Mouse (Mus musculus): ENCODE results near the gene Usp11. TPM values are rescaled to one million over a fixed set of nuclear protein-coding genes. Genes with fewer than 3 reads are reported as not detected.

Gene Usp11
- total and polyA plus RNA-seq, 3 experiments, result 5.3 to 7.0 (median 5.9) TPM

DNA sequence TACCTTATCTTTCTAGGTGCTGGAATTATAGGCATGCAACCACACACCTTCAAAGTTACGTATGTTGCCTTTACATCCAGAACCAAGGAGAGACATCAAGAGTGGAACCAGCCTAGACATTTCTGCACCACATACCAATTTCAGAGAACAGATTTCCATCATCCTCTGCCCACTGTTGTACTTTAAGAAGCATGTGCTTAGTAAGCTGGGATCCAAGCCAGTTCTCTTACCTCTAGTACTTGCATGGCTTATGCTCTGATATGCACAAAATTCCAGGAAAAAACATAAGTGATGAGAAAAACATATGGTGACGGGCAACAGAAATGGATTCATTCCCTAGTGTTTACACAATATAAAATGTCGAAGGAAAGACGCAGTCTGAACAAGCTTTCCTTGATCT, 32.8 kb downstream of the Usp11 start:
- DNase-seq, result no peak
- Histone ChIP-seq H3K27me3 (ENCODE audit: control insufficient read depth, insufficient read depth, low read length) (no peaks in the 10 kb centered on the region), H3K79me2 (replicated peaks; ENCODE audit: control insufficient read depth, insufficient read depth, low read length) (no peaks in the 10 kb centered on the region), H3K36me3 (ENCODE audit: control insufficient read depth, insufficient read depth, low read length) (no peaks in the 10 kb centered on the region), H3K4me3 (no peak overlapping the region), H3K27ac (no peak overlapping the region), H3K4me1 (ENCODE audit: control insufficient read depth, insufficient read depth, low read length) (no peaks in the 10 kb centered on the region), H3K9ac (ENCODE audit: low read depth, low read length) (no peak overlapping the region)
- intact Hi-C loops (cut with DNase I), result no loop called here
- WGBS, result 71% methylated on average over 4 of the region's 4 CpGs
- TF ChIP-seq POLR2A (IDR thresholded peaks at IDR 0.05; ENCODE audit: insufficient read depth, low read depth, low read length) (no peak), CTCF (IDR thresholded peaks at IDR 0.05) (no peak), EP300 (IDR thresholded peaks at IDR 0.05; ENCODE audit: insufficient read depth, low read depth, low read length) (no peak)

DNA sequence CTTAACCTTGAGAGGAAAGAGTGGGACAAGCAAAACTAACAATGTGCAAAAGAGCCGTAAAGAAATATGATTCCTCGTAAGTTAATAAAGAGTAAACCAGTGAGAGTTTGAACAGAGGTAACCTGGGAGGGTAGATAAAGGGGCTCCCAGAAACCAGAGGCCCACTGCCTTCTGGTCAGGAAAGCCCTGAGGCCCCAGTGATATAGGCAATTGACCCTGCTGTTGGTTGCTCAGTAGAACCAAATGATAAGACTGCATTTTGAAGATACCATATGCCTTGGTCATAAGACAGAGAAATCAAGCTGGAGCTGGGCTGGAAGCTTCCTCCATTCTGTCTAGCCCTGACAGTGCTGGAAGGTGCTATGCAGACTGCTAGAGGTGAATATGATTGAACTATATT, 45.1 kb downstream of the Usp11 start:
- Histone ChIP-seq H3K27me3 (ENCODE audit: control insufficient read depth, insufficient read depth, low read length) (no peaks in the 10 kb centered on the region), H3K79me2 (replicated peaks; ENCODE audit: control insufficient read depth, insufficient read depth, low read length) (no peaks in the 10 kb centered on the region), H3K27ac (no peak overlapping the region), H3K4me1 (ENCODE audit: control insufficient read depth, insufficient read depth, low read length) (no peaks in the 10 kb centered on the region), H3K4me3 (no peak overlapping the region), H3K36me3 (ENCODE audit: control insufficient read depth, insufficient read depth, low read length) (no peaks in the 10 kb centered on the region), H3K9ac (ENCODE audit: low read depth, low read length) (no peak overlapping the region)
- TF ChIP-seq CTCF (IDR thresholded peaks at IDR 0.05) (no peak), EP300 (IDR thresholded peaks at IDR 0.05; ENCODE audit: insufficient read depth, low read depth, low read length) (no peak), POLR2A (IDR thresholded peaks at IDR 0.05; ENCODE audit: insufficient read depth, low read depth, low read length) (no peak)
- DNase-seq, result no peak
- intact Hi-C loops (cut with DNase I), result no loop called here
- WGBS, result 90% methylated on average over 2 of the region's 2 CpGs

DNA sequence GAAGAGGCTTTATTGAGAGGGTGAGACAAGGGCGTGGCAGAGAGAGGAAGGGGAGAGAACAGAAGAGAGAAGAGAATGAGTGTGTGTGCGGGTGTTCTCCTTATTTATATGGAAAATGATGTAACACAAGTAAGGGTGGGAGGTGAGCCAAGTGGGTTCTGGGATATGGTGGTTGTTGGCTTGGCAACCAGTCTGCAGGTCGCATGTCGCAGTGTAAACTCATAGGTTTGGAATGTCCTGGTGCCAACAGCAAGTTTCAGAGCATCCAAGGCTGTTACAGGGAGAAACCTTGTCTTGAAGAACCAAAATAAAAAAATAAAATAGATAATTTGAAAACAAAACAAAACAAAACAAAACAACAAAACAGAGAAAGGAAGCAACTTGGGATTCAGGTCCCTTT, 57.5 kb downstream of the Usp11 start:
- intact Hi-C loops (cut with DNase I), result no loop called here
- Histone ChIP-seq H3K4me3 (no peak overlapping the region), H3K4me1 (ENCODE audit: control insufficient read depth, insufficient read depth, low read length) (no peaks in the 10 kb centered on the region), H3K36me3 (ENCODE audit: control insufficient read depth, insufficient read depth, low read length) (no peaks in the 10 kb centered on the region), H3K79me2 (replicated peaks; ENCODE audit: control insufficient read depth, insufficient read depth, low read length) (no peaks in the 10 kb centered on the region), H3K27ac (no peak overlapping the region), H3K9ac (ENCODE audit: low read depth, low read length) (no peak overlapping the region), H3K27me3 (ENCODE audit: control insufficient read depth, insufficient read depth, low read length) (no peaks in the 10 kb centered on the region)
- 67% methylated on average over 4 of the region's 4 CpGs for WGBS
- no peak for TF ChIP-seq POLR2A (IDR thresholded peaks at IDR 0.05; ENCODE audit: insufficient read depth, low read depth, low read length)
- TF ChIP-seq EP300 (IDR thresholded peaks at IDR 0.05; ENCODE audit: insufficient read depth, low read depth, low read length), result no peak
- TF ChIP-seq CTCF (IDR thresholded peaks at IDR 0.05), result no peak
- DNase-seq, result no peak

Other genes starting within 250 kb of the Usp11 start
- gene Rgn, start 154.1 kb upstream of the Usp11 start, total RNA-seq (2021), result under 1 TPM; 0.27 to 0.60 TPM
- 0.12 and 0.38 TPM in 2 replicates for gene Rgn, start 154.1 kb upstream of the Usp11 start, polyA plus RNA-seq (2012; rRNA removed)
- gene Rbm10, start 86.4 kb upstream of the Usp11 start, total RNA-seq (2021), result 10 to 100 TPM; 18.9 to 19.3 TPM
- gene Rbm10, start 86.4 kb upstream of the Usp11 start, polyA plus RNA-seq (2012; rRNA removed), result 22.3 and 31.5 TPM in 2 replicates
- 100 to 1,000 TPM; 627 to 694 TPM for gene Ndufb11, start 86.3 kb upstream of the Usp11 start, total RNA-seq (2021)
- 486 and 615 TPM in 2 replicates for gene Ndufb11, start 86.3 kb upstream of the Usp11 start, polyA plus RNA-seq (2012; rRNA removed)
- 100 to 1,000 TPM; 206 to 211 TPM for gene Uba1, start 45.6 kb upstream of the Usp11 start, total RNA-seq (2021)
- gene Uba1, start 45.6 kb upstream of the Usp11 start, polyA plus RNA-seq (2012; rRNA removed), result 180 and 241 TPM in 2 replicates
- gene Cdk16, start 16.0 kb upstream of the Usp11 start, total RNA-seq (2021), result 100 to 1,000 TPM; 110 to 117 TPM
- gene Cdk16, start 16.0 kb upstream of the Usp11 start, polyA plus RNA-seq (2012; rRNA removed), result 190 and 269 TPM in 2 replicates
- gene Araf, start 93.9 kb downstream of the Usp11 start, total RNA-seq (2021), result 10 to 100 TPM; 81.1 to 88.0 TPM
- 135 and 169 TPM in 2 replicates for gene Araf, start 93.9 kb downstream of the Usp11 start, polyA plus RNA-seq (2012; rRNA removed)
- 1 to 10 TPM; 3.2 to 3.7 TPM for gene Timp1, start 166.3 kb downstream of the Usp11 start, total RNA-seq (2021)
- gene Timp1, start 166.3 kb downstream of the Usp11 start, polyA plus RNA-seq (2012; rRNA removed), result 12.9 and 13.2 TPM in 2 replicates
- under 1 TPM; 0.16 to 0.31 TPM for gene Syn1, start 217.1 kb downstream of the Usp11 start, total RNA-seq (2021)
- gene Syn1, start 217.1 kb downstream of the Usp11 start, polyA plus RNA-seq (2012; rRNA removed), result 0.35 and 0.57 TPM in 2 replicates
- 10 to 100 TPM in 1 of 2 experiments, 1 to 10 TPM in 1; 7.9 to 12.8 TPM for gene Cfp, start 227.6 kb downstream of the Usp11 start, total RNA-seq (2021)
- gene Cfp, start 227.6 kb downstream of the Usp11 start, polyA plus RNA-seq (2012; rRNA removed), result 10.8 and 12.2 TPM in 2 replicates
- gene Elk1, start 246.7 kb downstream of the Usp11 start, total RNA-seq (2021), result 10 to 100 TPM in 1 of 2 experiments, 1 to 10 TPM in 1; 8.6 to 10.1 TPM
- gene Elk1, start 246.7 kb downstream of the Usp11 start, polyA plus RNA-seq (2012; rRNA removed), result 11.9 and 14.0 TPM in 2 replicates